Mouse (Mus musculus): ENCODE results near the gene Elob. TPM values are rescaled to one million over a fixed set of nuclear protein-coding genes. Genes with fewer than 3 reads are reported as not detected.

Elob gene
- polyA plus RNA-seq, 1 experiment from 2014 or later, result 1,013 TPM

DNA sequence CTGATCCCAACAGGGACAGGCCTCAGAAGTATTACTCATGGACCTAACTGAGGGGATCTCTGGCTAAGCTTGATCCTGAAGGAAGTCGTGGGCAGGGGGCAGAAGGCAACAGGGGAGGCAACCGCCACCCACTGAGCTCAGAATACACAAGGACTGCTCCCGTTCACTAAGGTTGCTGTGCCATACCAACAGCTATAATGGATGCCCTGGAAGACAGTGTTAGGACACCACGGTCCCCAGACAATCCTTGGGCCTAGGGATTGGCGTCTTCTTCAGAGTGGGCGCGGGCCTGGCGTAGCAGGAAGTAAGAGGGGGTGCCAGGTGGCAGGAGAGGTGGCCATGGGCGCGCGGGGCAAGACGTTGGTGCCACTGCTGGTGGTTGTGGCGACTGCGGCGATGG, 38.8 kb upstream of the Elob start, which contains the start of gene Prss21:
Gene Prss21 (plus strand): TSS at position 301 of the 400 bp plus-strand sequence.
- 83% methylated on average over 15 of the region's 15 CpGs for WGBS
- no peak for ATAC-seq (ENCODE audit: low FRiP score, low TSS enrichment)
- Histone ChIP-seq H3K36me3 (ENCODE audit: control insufficient read depth, insufficient read depth, low read length) (no peaks in the 10 kb centered on the region), H3K27me3 (ENCODE audit: control insufficient read depth, insufficient read depth, low read length) (no peaks in the 10 kb centered on the region), H3K9ac (ENCODE audit: low read length) (no peak within 1 kb of the TSS), H3K9me3 (ENCODE audit: control insufficient read depth, low read length) (no peaks in the 10 kb centered on the region), H3K4me2 (replicated peaks; ENCODE audit: low read depth) (no peak within 1 kb of the TSS), H3K27ac (replicated peaks) (no peak within 1 kb of the TSS), H3K4me1 (replicated peaks; ENCODE audit: control insufficient read depth, insufficient read depth) (no peaks in the 10 kb centered on the region), H3K4me3 (ENCODE audit: low read depth, low read length) (no peak within 1 kb of the TSS)
- TF ChIP-seq CTCF (IDR thresholded peaks at IDR 0.05; ENCODE audit: low read depth), result no peak
- no peak for TF ChIP-seq EP300 (optimal IDR thresholded peaks at IDR 0.05)
- DNase-seq (ENCODE audit: low spot score), result no peak

DNA sequence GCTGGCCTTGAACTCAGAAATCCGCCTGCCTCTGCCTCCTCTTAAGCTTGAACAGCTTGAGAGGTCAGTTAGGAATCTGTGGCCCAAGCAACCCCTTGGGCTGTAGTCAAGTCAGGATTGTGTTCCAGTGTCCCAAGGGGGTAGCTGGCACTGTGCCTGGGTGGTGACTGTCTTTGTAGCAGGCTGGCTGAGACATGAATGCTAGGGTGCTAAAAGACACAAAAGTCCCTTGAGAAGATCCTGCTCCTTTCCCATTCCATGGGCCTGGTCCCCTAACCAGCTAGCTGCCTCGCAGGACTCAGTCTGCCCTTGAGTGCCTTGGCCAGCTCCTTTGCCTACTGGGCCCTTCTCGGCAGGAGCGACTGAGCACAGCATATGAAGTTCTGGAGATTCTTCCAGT, 34.0 kb upstream of the Elob start:
- ATAC-seq (ENCODE audit: low FRiP score, low TSS enrichment) (no peak), DNase-seq (ENCODE audit: low spot score) (no peak)
- Histone ChIP-seq H3K27ac (replicated peaks) (no peak overlapping the region), H3K27me3 (ENCODE audit: control insufficient read depth, insufficient read depth, low read length) (no peaks in the 10 kb centered on the region), H3K36me3 (ENCODE audit: control insufficient read depth, insufficient read depth, low read length) (no peaks in the 10 kb centered on the region), H3K4me3 (ENCODE audit: low read depth, low read length) (no peak overlapping the region), H3K9me3 (ENCODE audit: control insufficient read depth, low read length) (no peaks in the 10 kb centered on the region), H3K4me1 (replicated peaks; ENCODE audit: control insufficient read depth, insufficient read depth) (no peaks in the 10 kb centered on the region), H3K9ac (ENCODE audit: low read length) (no peak overlapping the region), H3K4me2 (replicated peaks; ENCODE audit: low read depth) (no peak overlapping the region)
- WGBS, result 76% methylated on average over 4 of the region's 4 CpGs
- TF ChIP-seq CTCF (IDR thresholded peaks at IDR 0.05; ENCODE audit: low read depth), result no peak
- no peak for TF ChIP-seq EP300 (optimal IDR thresholded peaks at IDR 0.05)

DNA sequence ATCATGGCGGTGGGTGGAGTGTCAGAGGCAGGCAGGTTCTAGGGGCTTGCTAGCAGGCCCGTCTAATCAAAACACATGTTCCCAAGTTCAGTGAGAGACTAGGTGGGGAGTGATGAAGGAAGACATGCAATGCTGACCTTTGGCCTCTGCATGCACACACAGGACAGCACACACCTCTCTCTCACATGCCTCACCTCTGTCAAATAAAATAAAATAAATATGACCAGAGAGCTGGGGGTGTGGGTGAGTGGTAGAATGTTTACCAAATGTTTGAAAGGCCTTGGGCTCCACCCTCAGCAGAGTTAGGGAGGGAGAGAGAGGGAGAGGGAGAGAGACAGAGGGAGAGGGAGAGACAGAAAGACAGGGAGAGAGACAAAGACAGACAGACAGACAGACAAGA, 29.0 kb upstream of the Elob start:
- Histone ChIP-seq H3K4me1 (replicated peaks; ENCODE audit: control insufficient read depth, insufficient read depth) (no peaks in the 10 kb centered on the region), H3K27ac (replicated peaks) (no peak overlapping the region), H3K9me3 (ENCODE audit: control insufficient read depth, low read length) (no peaks in the 10 kb centered on the region), H3K4me3 (ENCODE audit: low read depth, low read length) (no peak overlapping the region), H3K9ac (ENCODE audit: low read length) (no peak overlapping the region), H3K36me3 (ENCODE audit: control insufficient read depth, insufficient read depth, low read length) (no peaks in the 10 kb centered on the region), H3K4me2 (replicated peaks; ENCODE audit: low read depth) (no peak overlapping the region), H3K27me3 (ENCODE audit: control insufficient read depth, insufficient read depth, low read length) (no peaks in the 10 kb centered on the region)
- no peak for DNase-seq (ENCODE audit: low spot score)
- TF ChIP-seq EP300 (optimal IDR thresholded peaks at IDR 0.05) (no peak), CTCF (IDR thresholded peaks at IDR 0.05; ENCODE audit: low read depth) (no peak)
- 53% methylated on average over 2 of the region's 2 CpGs for WGBS
- ATAC-seq (ENCODE audit: low FRiP score, low TSS enrichment), result 0 out of 2 replicates have a peak, but pooled peaks have one; percentile 45

DNA sequence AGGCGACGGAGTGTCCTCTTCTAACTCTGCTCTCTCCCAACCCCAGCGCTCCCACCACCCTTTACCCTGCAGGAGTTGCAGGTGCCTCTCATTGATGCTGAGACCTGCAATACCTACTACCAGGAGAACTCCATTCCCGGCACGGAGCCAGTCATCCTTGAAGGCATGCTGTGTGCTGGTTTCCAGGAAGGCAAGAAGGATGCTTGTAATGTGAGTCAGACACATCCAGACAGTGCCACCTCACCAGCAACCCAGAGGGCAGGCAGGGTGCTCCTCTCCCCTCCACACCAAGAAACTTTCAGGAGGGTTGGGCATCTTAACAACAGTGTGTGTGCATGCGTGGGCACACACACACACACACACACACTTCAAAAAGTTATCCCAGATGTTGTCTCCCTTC, 28.3 kb upstream of the Elob start:
- Histone ChIP-seq H3K27ac (replicated peaks) (no peak overlapping the region), H3K36me3 (ENCODE audit: control insufficient read depth, insufficient read depth, low read length) (no peaks in the 10 kb centered on the region), H3K27me3 (ENCODE audit: control insufficient read depth, insufficient read depth, low read length) (no peaks in the 10 kb centered on the region), H3K9me3 (ENCODE audit: control insufficient read depth, low read length) (no peaks in the 10 kb centered on the region), H3K4me2 (replicated peaks; ENCODE audit: low read depth) (no peak overlapping the region), H3K4me1 (replicated peaks; ENCODE audit: control insufficient read depth, insufficient read depth) (no peaks in the 10 kb centered on the region), H3K9ac (ENCODE audit: low read length) (no peak overlapping the region), H3K4me3 (ENCODE audit: low read depth, low read length) (no peak overlapping the region)
- ATAC-seq (ENCODE audit: low FRiP score, low TSS enrichment) (no peak), DNase-seq (ENCODE audit: low spot score) (no peak)
- 83% methylated on average over 6 of the region's 6 CpGs for WGBS
- TF ChIP-seq EP300 (optimal IDR thresholded peaks at IDR 0.05), result no peak
- TF ChIP-seq CTCF (IDR thresholded peaks at IDR 0.05; ENCODE audit: low read depth), result no peak

DNA sequence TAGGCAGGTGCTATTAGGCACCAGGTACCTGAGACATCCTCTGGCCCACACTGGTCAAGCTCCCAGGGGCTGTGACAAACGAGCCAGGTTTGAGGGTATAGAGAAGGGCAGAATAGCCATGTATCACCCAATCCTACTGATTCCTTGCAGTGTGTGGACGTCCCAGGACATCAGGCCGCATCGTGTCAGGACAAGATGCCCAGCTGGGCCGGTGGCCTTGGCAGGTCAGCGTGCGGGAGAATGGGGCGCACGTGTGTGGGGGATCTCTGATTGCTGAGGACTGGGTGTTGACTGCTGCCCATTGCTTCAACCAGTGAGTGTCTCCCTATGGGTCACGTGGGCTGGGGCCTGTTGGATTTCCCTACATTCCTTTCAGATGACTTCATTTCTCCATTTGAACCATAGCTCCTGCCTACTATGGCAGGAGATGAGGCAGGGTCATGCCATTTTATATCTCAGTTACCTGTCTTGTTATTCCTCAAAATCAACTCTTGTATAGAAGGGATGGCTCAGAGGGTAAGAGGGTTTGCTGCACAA, 25.4 kb upstream of the Elob start:
- Histone ChIP-seq H3K27me3 (ENCODE audit: control insufficient read depth, insufficient read depth, low read length) (no peaks in the 10 kb centered on the region), H3K4me1 (replicated peaks; ENCODE audit: control insufficient read depth, insufficient read depth) (no peaks in the 10 kb centered on the region), H3K9ac (ENCODE audit: low read length) (no peak overlapping the region), H3K27ac (replicated peaks) (no peak overlapping the region), H3K9me3 (ENCODE audit: control insufficient read depth, low read length) (no peaks in the 10 kb centered on the region), H3K4me3 (ENCODE audit: low read depth, low read length) (no peak overlapping the region), H3K4me2 (replicated peaks; ENCODE audit: low read depth) (no peak overlapping the region), H3K36me3 (ENCODE audit: control insufficient read depth, insufficient read depth, low read length) (no peaks in the 10 kb centered on the region)
- no peak for DNase-seq (ENCODE audit: low spot score)
- WGBS, result 81% methylated on average over 10 of the region's 10 CpGs
- ATAC-seq (ENCODE audit: low FRiP score, low TSS enrichment), result no peak
- TF ChIP-seq EP300 (optimal IDR thresholded peaks at IDR 0.05), result no peak
- no peak for TF ChIP-seq CTCF (IDR thresholded peaks at IDR 0.05; ENCODE audit: low read depth)

DNA sequence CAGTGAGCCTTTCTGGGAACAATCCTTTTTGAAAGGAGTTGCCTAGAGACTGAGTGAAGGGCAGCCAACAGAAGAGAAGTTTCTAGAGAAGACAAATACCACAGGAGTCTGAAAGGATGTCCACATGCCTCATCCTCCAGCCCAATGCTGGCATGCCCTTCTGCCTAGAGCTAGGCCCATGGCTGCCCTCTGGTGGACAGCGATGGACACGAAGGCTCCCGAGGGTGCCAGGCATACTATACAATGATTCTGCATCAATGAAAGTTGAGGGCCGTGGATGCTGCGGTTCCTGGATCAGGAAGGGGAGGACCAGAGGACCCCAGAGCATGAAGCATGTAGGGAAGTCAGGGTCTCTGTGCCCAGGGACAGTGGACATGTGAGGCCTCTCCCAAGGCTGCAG, 24.4 kb upstream of the Elob start:
- TF ChIP-seq CTCF (IDR thresholded peaks at IDR 0.05; ENCODE audit: low read depth), result peak; percentile 80
- TF ChIP-seq EP300 (optimal IDR thresholded peaks at IDR 0.05), result no peak
- Histone ChIP-seq H3K4me3 (ENCODE audit: low read depth, low read length) (no peak overlapping the region), H3K27ac (replicated peaks) (no peak overlapping the region), H3K4me2 (replicated peaks; ENCODE audit: low read depth) (no peak overlapping the region), H3K36me3 (ENCODE audit: control insufficient read depth, insufficient read depth, low read length) (no peaks in the 10 kb centered on the region), H3K9ac (ENCODE audit: low read length) (no peak overlapping the region), H3K27me3 (ENCODE audit: control insufficient read depth, insufficient read depth, low read length) (no peaks in the 10 kb centered on the region), H3K4me1 (replicated peaks; ENCODE audit: control insufficient read depth, insufficient read depth) (no peaks in the 10 kb centered on the region), H3K9me3 (ENCODE audit: control insufficient read depth, low read length) (no peaks in the 10 kb centered on the region)
- WGBS, result 37% methylated on average over 5 of the region's 5 CpGs
- DNase-seq (ENCODE audit: low spot score), result peak; percentile 70
- ATAC-seq (ENCODE audit: low FRiP score, low TSS enrichment), result peak; percentile 47; the same call in 1 of the 2 replicates
